Comparison of ENCODE assay signal across 14 mouse cellular contexts in the genomic region with DNA sequence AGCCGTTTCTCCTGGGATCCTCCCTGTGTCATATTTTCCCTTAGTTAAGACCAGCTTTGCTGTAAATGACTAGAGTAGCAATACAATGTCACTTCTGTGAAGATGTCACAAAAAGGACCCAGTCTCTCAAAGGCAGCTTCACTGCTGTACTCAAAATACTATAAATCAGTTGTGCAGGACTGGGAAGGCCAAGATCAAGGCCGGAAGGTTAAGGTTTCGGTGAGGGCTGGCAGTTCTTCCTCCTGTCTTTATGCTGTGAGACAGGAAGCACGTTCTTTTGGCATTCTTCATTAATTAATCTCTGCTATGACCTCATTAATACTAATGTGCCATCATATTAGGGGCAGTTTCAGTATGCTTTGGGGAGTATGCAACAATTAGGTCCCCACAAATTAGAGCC.
"Had no signal": no experiment of that assay in that cellular context is flagged by ENCODE, and none has a peak within 500 bp of the region (broad histone marks: within the 10 kb centered on the region; RNA-seq: fewer than 3 reads in every experiment).

No protein-coding gene starts in this region.

- DNase-seq: gastrocnemius, adult 2 months; gastrocnemius, postnatal 14 days; gastrocnemius, postnatal 36 days; heart, adult 2 months; heart, postnatal 14 days; heart, postnatal 36 days; kidney, adult 11 months; kidney, adult 2 months; kidney, adult 9 months; kidney, postnatal 14 days; kidney, postnatal 36 days; layer of hippocampus, adult 9-11 months; layer of hippocampus, postnatal 36 days; left cerebral cortex, postnatal 4 days had no signal
